Mouse (Mus musculus) E14TG2a.4 (cell line): ENCODE data around the gene Med11.
"Not testable (repeated sequence)": the region's sequence is repeated elsewhere in the genome, so short reads cannot be mapped to it uniquely, and the experiment has no call there.

Experiments
- H3K27me3 ChIP-seq: 2 replicates; pipeline ENCODE4 v1.6.1; 2014; ENCODE audit warnings: low read length, control low read depth; ENCODE audit not compliant: insufficient read depth
- H3K36me3 ChIP-seq: 2 replicates; pipeline ENCODE4 v1.6.1; 2014; ENCODE audit warnings: low read length, control low read depth; ENCODE audit not compliant: insufficient read depth
- H3K4me1 ChIP-seq: replicated peaks from 2 replicates; pipeline ENCODE4 v1.6.1; 2014; ENCODE audit warnings: low read depth, low read length, control low read depth
- H3K4me3 ChIP-seq: replicated peaks from 2 replicates; pipeline ENCODE4 v1.5.1; 2014; ENCODE audit warnings: mild to moderate bottlenecking, low read length
- H3K9me3 ChIP-seq: 2 replicates; pipeline ENCODE4 v1.6.1; 2014; ENCODE audit warnings: low read length, control low read depth
- CTCF ChIP-seq: conservative IDR thresholded peaks from 2 replicates; pipeline ENCODE4 v1.5.1; 2014; ENCODE audit warnings: low read length
- NANOG ChIP-seq: IDR thresholded peaks from 2 replicates; pipeline ENCODE4 v1.6.1; 2014; ENCODE audit warnings: borderline replicate concordance, low read length, mixed read lengths
- POU5F1 ChIP-seq: IDR thresholded peaks from 2 replicates; pipeline ENCODE4 v1.6.1; 2014; ENCODE audit warnings: low read length, borderline replicate concordance

Gene Med11

GRCm38 (mm10) chr11:70459601-70460101 lies 7.9 kb downstream of the Med11 start, which contains the start of gene Cxcl16:
Cxcl16 (minus strand) TSS chr11:70459984.
- Histone ChIP-seq H3K36me3 (peaks cover 8% of the 10 kb centered on the region), H3K9me3 (no peaks in the 10 kb centered on the region), H3K4me1 (peaks cover 27% of the 10 kb centered on the region), H3K4me3 (peak within 1 kb of the TSS; percentile 73), H3K27me3 (peaks cover 72% of the 10 kb centered on the region)
- no peak for TF ChIP-seq POU5F1
- TF ChIP-seq CTCF: no peak
- TF ChIP-seq NANOG: no peak

DNA sequence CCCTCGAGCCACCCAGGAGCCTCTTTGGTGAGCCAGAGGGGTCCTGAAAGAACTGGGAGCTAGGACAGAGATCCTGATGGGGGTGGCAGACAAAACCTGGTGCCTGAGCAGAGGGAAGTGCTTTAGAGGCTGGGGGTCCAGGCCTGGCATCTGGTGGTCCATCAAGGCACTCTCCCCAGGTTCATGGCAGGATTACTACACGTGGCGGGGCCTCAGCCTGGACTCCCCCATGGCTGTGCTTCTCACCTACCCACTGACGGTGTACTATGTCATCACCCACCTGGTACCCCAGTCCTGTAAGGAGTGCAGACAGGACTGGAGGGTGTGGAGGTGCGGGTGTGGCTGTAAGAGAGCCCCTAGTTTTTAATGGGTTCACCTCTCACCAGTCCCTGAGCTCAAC lies 12.3 kb downstream of the Med11 start:
- no peaks in the 10 kb centered on the region for H3K9me3 ChIP-seq
- no peak for TF ChIP-seq CTCF
- TF ChIP-seq NANOG: no peak
- TF ChIP-seq POU5F1: no peak
- H3K4me3 ChIP-seq: no peak overlapping the region
- peaks cover 39% of the 10 kb centered on the region for H3K4me1 ChIP-seq
- H3K27me3 ChIP-seq: peaks cover 86% of the 10 kb centered on the region
- H3K36me3 ChIP-seq: no peaks in the 10 kb centered on the region

GRCm38 (mm10) chr11:70465211-70465610 lies 13.5 kb downstream of the Med11 start:
- peak overlapping the region; percentile 73 for H3K4me3 ChIP-seq
- H3K4me1 ChIP-seq: peaks cover 29% of the 10 kb centered on the region
- H3K9me3 ChIP-seq: no peaks in the 10 kb centered on the region
- H3K36me3 ChIP-seq: no peaks in the 10 kb centered on the region
- TF ChIP-seq POU5F1: no peak
- no peak for TF ChIP-seq CTCF
- TF ChIP-seq NANOG: no peak
- peaks cover 74% of the 10 kb centered on the region for H3K27me3 ChIP-seq

DNA sequence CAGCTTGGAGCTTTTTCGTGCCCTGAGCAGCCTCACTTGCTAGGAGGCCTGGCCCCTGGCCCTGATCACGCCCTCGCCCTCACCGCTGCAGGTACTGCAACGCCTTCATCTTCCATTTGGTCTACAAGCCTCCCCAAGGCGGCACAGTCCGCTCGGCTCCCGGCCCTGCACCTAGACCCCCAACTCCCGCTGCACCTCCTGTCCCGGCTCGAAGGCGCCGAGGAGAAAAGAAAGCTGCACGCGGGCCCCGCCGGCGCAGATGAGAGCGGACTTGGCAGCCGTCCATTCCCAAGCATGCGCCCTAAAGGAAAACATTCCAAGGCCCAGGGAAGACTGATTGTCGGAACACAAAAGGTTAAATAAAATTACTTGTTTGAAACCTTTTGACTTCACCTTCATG lies 14.1 kb downstream of the Med11 start:
- H3K27me3 ChIP-seq: peaks cover 68% of the 10 kb centered on the region
- TF ChIP-seq CTCF (no peak), POU5F1 (no peak), NANOG (no peak)

GRCm38 (mm10) chr11:70467902-70468619 lies 16.3 kb downstream of the Med11 start:
- H3K27me3 ChIP-seq: peaks cover 48% of the 10 kb centered on the region
- peaks cover 29% of the 10 kb centered on the region for H3K4me1 ChIP-seq
- TF ChIP-seq NANOG (no peak), CTCF (no peak), POU5F1 (no peak)
- no peaks in the 10 kb centered on the region for H3K9me3 ChIP-seq
- no peaks in the 10 kb centered on the region for H3K36me3 ChIP-seq
- no peak overlapping the region for H3K4me3 ChIP-seq

More for the DNA sequence above, 14.1 kb downstream of the Med11 start:
- peak overlapping the region; percentile 73 for H3K4me3 ChIP-seq
- H3K9me3 ChIP-seq: no peaks in the 10 kb centered on the region
- H3K36me3 ChIP-seq: no peaks in the 10 kb centered on the region
- H3K4me1 ChIP-seq: peaks cover 29% of the 10 kb centered on the region

GRCm38 (mm10) chr11:70469764-70470163 lies 18.0 kb downstream of the Med11 start:
- no peaks in the 10 kb centered on the region for H3K9me3 ChIP-seq

DNA sequence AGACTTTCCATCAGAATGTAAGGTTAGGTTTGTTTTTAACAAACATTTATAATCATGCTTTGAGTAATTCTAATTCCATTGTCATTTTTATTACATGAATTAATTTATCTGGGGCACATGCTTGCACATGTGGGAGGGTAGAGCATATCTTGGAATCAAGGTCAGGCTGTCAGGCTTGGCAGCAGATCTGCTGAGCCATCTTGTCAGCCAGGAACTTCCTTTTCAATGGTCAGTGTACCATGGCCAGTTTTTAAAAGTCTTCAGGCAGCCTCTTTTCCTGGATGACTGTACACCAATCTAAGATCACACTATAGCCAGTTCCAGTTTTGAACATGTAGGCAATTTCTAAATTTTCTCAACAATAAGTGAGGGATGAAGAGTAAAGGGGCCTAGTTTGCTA lies 21.0 kb downstream of the Med11 start:
- no peak for TF ChIP-seq NANOG
- H3K9me3 ChIP-seq: no peaks in the 10 kb centered on the region
- no peaks in the 10 kb centered on the region for H3K4me1 ChIP-seq
- peaks cover 6% of the 10 kb centered on the region for H3K27me3 ChIP-seq
- H3K36me3 ChIP-seq: no peaks in the 10 kb centered on the region
- H3K4me3 ChIP-seq: no peak overlapping the region

More at GRCm38 (mm10) chr11:70469764-70470163, 18.0 kb downstream of the Med11 start:
- Histone ChIP-seq H3K27me3 (peaks cover 32% of the 10 kb centered on the region), H3K4me1 (peaks cover 16% of the 10 kb centered on the region), H3K4me3 (no peak overlapping the region), H3K36me3 (no peaks in the 10 kb centered on the region)
- no peak for TF ChIP-seq POU5F1
- no peak for TF ChIP-seq NANOG
- TF ChIP-seq CTCF: no peak

- H3K36me3 ChIP-seq, H3K4me3 ChIP-seq, H3K27me3 ChIP-seq: not testable (repeated sequence)
Measured at GRCm38 (mm10) chr11:70473291-70473690, 21.6 kb downstream of the Med11 start.

More at GRCm38 (mm10) chr11:70473291-70473690, 21.6 kb downstream of the Med11 start:
- H3K4me1 ChIP-seq, H3K9me3 ChIP-seq: not testable (repeated sequence)
